Mouse (Mus musculus) bone marrow, adult 2 months (tissue): ENCODE results near the gene Mepe.

ENCODE experiments used
- CTCF ChIP-seq: fragments of 200-500 bp; IDR thresholded peaks from 2 replicates; pipeline ENCODE4 v1.5.1; 2011; ENCODE audit warnings: low read length, control low read depth; ENCODE audit not compliant: control insufficient read depth, insufficient read depth
- POLR2A ChIP-seq: fragments of 200-500 bp; IDR thresholded peaks from 2 replicates; pipeline ENCODE4 v1.6.1; 2011; ENCODE audit warnings: low read depth, mild to moderate bottlenecking, control low read depth, low read length, borderline replicate concordance; ENCODE audit not compliant: control insufficient read depth

DNA sequence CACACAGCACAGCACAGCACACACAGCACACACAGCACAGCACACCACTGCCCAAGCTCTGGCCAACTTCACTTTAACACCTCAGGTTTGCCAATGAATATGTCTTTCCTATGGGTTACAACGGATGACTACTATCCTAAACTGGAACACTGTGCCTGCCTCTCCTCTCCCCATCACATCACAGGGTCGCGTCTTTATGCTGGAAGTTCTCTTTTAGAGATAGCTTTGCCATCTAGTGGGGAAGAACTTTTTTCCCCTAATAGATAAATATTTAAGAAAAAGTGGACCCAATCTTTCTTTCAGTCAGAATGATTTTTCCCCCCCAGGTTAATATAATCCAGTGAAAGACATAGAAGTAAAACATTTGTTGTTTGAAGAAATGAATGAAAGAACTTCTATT, 7.2 kb downstream of the Mepe start:
- TF ChIP-seq POLR2A (no peak), CTCF (no peak)
